Mouse (Mus musculus) skeletal muscle tissue, adult 2 months (tissue): ENCODE measurements around the gene Trim3.

Source experiments
- DNase-seq: peaks from one replicate; pipeline ENCODE4 v3.0.0-alpha.2; 2012; ENCODE audit warnings: low read depth, low spot score

The Trim3 gene

GRCm38 (mm10) chr7:105611767-105612166 lies 21.6 kb downstream of the Trim3 start:
- DNase-seq = no peak

- no peak for DNase-seq
These were observed 24.9 kb downstream of the Trim3 start for GRCm38 (mm10) chr7:105608467-105608866.

GRCm38 (mm10) chr7:105602860-105603623 lies 30.3 kb downstream of the Trim3 start:
- peak; percentile 15 for DNase-seq

- no peak for DNase-seq
These were observed 43.3 kb downstream of the Trim3 start for GRCm38 (mm10) chr7:105590097-105590496.

- no peak for DNase-seq
These were observed 45.0 kb downstream of the Trim3 start for GRCm38 (mm10) chr7:105588325-105588912.

GRCm38 (mm10) chr7:105581959-105582358 lies 51.4 kb downstream of the Trim3 start:
- DNase-seq = no peak

- peak; percentile 52 for DNase-seq
These were observed 52.2 kb downstream of the Trim3 start, which contains the start of gene Apbb1 for GRCm38 (mm10) chr7:105581094-105581703. TSS of gene Apbb1 (minus strand) at chr7:105581653.

GRCm38 (mm10) chr7:105580627-105581089 lies 52.7 kb downstream of the Trim3 start:
- no peak for DNase-seq

GRCm38 (mm10) chr7:105578481-105578880 lies 54.9 kb downstream of the Trim3 start:
- no peak for DNase-seq

GRCm38 (mm10) chr7:105577377-105577871 lies 55.9 kb downstream of the Trim3 start:
- no peak for DNase-seq

GRCm38 (mm10) chr7:105576166-105576748 lies 57.1 kb downstream of the Trim3 start:
- DNase-seq = no peak

GRCm38 (mm10) chr7:105574537-105574936 lies 58.8 kb downstream of the Trim3 start:
- DNase-seq = no peak

- DNase-seq = no peak
These were observed 60.4 kb downstream of the Trim3 start for GRCm38 (mm10) chr7:105572949-105573348.

- DNase-seq = no peak
These were observed 62.6 kb downstream of the Trim3 start for GRCm38 (mm10) chr7:105570756-105571155.

- no peak for DNase-seq
These were observed 63.6 kb downstream of the Trim3 start for GRCm38 (mm10) chr7:105569512-105570496.

- no peak for DNase-seq
These were observed 64.3 kb downstream of the Trim3 start for GRCm38 (mm10) chr7:105568988-105569471.

- DNase-seq = no peak
These were observed 64.8 kb downstream of the Trim3 start for GRCm38 (mm10) chr7:105568583-105568982.

GRCm38 (mm10) chr7:105565071-105565836 lies 68.1 kb downstream of the Trim3 start:
- no peak for DNase-seq

- DNase-seq = no peak
These were observed 70.0 kb downstream of the Trim3 start for GRCm38 (mm10) chr7:105563367-105563766.

- DNase-seq = no peak
These were observed 71.1 kb downstream of the Trim3 start for GRCm38 (mm10) chr7:105562317-105562716.
